Mouse (Mus musculus) megakaryocyte, adult 5-6 weeks (primary cell): ENCODE data around the gene Ints11. TPM values are rescaled to one million over a fixed set of nuclear protein-coding genes. Genes with fewer than 3 reads are reported as not detected.

Experiments used
- ATAC-seq: 2 replicates; pipeline ENCODE4 v1.8.0; 2016; ENCODE audit warnings: mild to moderate bottlenecking, inconsistent platforms; ENCODE audit not compliant: poor library complexity, severe bottlenecking
- total RNA-seq, 2 experiments: library from RNA; stranded (forward) in 1 of 2; stranded (reverse) in 1 of 2; fragments of 153-499, 151-499 nt in 1 of 2; fragments of 221-1000, 200-1000 nt in 1 of 2; gene quantifications; 2 replicates each; pipeline versions ENCODE4 v1.2.3 to v1.2.4; 2015 to 2017

Gene Ints11
- total RNA-seq, 2 experiments from 2014 or later: 23.0 to 35.0 TPM

DNA sequence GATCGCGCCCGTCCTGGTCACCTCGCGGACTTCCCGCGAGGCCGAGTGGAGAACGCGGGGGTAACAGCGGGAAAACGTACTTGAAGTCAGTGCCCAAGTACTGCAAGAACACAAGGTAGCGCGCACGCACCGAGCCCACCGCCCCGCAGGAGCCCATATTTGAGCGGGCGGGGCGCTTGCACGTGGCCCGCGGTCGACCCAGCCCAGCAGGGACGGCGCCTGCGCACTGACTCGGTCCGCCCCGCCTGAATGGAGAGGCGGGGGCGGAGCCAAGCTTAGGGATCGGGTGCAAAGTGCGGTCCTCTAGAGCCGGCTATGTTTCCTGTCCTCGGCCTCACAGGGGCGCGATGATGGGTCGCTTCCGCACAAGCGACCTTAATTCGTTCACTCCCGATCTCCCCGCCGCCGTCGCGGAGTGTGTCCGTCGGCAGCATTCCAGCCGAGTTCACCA, 22.2 kb downstream of the Ints11 start, which contains the start of the genes Pusl1 and Acap3:
Gene Pusl1 (minus strand): TSS at position 231 of the 451 bp plus-strand sequence.
Gene Acap3 (plus strand): TSS at position 272 of the 451 bp plus-strand sequence.
- ATAC-seq: peak; percentile 72

DNA sequence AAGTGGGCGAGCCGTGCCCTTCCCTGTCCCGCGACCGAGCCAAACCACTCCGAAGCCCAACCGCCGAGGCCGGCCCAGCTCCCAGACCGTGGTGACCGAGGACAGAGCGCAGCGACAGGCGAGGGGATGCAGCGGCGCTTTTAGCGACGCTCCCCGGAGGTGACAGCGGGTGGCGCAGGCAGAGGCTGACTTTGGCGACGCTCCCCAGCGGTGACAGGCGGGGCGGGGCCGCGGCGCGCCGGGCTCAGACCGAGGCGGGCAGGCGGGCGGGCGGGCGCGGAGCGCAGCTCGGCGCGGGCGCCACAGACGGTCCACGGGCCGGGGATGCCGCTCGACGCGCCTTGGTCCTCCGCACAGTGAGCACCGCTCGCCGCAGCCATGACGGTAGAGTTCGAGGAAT, 22.7 kb downstream of the Ints11 start:
- ATAC-seq: peak; percentile 68

DNA sequence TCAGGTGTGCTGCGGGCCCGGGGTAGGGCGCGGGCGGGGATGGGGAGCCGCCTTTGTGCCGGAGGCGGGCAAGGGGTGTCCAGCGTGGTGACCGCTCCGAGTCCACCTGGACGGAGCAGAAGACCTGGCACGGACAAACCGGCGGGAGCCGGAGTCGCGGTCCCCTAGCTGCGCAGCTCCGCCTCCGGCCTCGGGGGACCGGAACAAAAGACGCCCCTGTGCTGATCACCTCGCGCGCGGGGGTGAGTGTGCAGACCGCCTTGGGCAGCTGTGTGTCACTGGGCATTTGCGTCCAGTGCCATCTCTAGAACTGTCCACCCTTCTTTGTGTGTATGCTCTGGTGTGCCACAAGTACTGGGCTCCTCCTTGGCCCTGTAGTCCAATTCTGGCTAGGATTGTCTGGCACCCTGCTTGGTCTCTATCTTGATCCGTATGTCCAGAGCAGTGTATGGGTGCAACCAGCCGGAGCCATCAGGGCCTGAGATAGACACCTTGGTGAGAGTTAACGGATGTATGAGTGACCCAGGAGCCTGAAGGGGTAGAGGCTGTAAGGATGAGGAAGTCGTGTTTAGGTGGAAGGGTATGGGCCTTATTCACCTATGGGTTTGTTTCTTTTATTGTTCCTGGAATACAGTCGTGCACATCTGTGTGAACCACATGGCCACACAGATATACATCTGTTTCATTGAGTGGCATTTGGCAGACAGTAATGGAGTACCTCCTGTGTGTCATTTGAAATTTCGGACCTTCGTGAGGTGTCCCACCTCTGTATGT, 23.3 kb downstream of the Ints11 start:
- ATAC-seq: peak; percentile 8; the same call in 1 of the 2 replicates

DNA sequence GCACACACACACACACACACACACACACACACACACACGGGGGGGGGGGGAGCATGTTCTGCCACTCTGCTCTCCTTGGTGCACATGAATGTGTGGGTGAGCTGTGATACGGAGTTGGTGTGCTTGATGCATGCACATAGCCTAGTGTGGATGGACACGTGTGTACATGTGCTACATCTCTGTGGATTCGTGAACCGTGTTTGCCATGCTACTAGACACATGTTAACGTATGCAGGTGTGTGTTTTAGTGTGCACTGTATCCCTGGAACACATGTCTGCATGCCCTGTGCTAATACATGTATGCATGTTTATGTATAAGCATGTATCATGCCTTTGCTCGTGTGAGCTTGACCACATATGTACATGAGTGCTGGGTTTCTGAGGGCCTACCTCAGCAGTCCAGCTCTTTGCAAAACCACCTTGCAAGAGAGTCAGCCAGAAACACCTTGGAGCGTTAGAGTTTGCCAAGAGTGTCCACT, 23.9 kb downstream of the Ints11 start:
- ATAC-seq: no peak

DNA sequence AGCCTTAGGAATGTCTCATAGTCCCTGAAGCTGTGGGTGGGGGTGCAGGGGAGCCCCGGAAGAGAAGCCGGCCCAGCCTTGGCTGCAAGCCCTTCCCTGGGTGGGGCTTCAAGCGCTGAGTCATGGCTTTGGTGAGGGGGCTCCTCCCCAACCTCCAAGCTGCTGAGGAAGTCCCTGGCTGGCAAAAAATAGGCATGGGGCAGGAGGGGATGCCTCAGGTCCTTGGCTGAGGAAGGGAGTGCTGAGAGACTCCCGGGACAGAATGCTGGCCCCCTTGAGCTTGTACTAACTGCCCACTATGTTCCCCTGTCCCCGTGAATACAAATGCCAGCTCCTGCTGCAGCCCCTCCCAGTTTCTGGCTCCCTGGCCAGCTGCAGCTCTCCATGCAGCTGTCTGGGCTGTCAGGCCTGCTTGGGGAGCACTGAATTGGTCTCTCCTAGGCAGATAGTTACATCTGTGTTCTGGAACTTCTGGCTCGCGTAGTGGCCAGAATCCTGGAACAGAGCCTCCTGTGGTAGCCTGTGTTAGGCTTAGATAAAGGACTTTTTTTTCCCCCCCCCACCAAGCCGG, 25.1 kb downstream of the Ints11 start:
- peak; percentile 56 for ATAC-seq

DNA sequence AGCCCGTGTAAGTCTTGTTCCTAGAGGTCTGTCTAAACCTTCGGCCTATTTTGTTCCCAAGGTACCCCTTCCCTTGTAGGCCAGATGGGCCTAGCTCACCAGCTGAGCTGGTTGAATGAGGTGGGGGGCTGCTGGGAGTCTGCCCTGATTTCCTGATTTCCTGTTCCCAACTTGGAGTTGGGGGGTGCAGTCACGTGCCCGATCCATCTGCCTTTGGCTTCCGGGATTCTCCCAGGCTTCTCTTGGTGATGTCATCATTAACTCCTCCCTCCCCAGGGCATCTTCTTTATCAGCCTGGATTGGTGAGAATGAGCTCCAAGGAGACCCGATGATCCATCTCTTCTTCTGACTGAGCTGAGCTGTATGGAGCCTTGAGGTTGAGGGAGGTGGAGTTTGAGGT, 25.9 kb downstream of the Ints11 start:
- no peak for ATAC-seq

DNA sequence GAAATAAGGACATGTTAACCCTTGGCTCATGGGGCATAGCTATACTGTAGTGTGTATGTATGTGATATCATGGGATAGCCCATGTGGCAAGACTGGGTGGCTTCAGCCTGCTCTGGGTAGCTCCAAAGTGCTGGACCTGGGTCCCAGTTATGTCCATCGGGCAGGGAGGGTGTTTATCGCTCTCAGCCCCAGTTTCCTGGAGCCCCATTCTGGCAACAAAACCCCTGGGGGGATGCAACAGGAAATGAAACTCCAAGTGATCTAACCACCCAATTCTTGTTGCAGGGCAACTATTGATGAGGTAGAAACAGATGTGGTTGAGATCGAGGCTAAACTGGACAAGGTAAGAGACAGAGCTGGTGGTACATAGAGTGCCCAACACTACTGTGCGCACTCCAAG, 26.5 kb downstream of the Ints11 start:
- ATAC-seq: no peak

DNA sequence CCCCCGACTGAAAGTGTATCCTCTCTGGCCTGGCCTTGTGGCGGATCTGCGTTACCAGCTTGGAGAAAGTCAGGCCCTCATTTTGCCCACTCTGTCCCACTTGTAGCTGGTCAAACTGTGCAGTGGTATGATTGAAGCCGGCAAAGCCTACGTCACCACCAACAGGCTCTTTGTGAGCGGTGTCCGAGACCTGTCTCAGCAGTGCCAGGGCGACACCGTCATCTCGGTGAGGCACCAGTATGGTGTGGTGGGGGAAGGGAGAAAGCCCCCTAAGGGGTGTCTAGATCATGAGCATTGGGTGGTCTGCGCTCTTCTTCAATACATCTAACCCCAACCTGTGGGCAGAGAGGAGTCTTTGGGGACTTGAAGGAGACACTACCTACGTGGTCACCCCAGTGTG, 27.1 kb downstream of the Ints11 start:
- ATAC-seq: no peak

DNA sequence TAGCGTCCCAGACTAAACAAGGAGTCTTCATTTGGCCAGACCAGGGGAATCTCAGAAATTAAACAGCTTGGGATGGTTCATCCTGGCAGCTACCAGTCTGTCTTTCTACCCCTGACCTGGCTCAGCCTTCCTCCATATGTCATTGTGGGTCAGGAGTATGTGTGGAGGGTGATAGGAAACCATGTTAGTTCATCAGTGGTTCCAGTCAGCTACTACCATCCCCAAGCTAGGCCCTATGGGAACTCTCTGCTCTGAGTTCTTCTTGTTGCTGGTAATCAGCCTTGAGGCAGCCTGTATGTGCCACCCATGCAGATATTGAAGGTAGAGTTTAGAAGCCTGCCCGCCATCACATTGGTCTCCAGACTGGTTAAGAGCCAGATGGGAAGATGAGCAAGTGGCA, 29.0 kb downstream of the Ints11 start:
- ATAC-seq: no peak

DNA sequence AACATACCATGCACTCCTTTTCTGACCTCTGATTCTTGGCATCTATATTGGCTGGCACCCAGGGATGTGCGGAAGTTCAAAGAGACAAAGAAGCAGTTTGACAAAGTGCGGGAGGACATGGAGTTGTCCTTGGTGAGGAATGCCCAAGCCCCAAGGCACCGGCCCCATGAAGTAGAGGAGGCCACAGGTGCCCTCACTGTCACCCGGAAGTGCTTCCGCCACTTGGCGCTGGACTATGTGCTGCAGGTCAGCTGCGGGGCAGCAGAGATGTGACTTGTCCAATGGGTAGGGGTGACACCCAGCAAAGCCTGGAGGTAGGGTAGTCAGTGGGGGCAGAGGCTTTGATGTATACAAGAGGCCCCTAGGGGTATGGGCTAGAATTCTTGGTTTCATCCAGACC, 30.0 kb downstream of the Ints11 start:
- ATAC-seq: no peak

DNA sequence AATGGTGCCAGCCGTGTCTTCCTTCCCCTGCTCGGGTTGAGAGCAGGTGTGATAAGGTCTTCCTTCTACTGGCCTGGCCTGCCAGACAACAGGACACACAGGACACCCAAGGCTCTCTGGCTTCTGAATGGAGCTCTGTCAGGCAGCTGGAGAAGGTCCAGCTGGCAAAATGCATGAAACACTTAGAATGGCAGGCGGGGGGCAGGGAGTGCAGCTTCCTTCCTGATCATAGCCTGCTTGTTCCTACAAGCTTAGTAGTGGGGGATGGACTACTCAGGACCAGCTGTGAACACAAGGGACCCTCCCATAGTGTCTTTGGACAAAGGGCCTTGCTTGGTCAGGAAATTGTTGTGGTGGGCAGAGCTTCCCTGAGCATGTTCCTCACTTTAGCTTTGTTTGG, 31.9 kb downstream of the Ints11 start:
- no peak for ATAC-seq

DNA sequence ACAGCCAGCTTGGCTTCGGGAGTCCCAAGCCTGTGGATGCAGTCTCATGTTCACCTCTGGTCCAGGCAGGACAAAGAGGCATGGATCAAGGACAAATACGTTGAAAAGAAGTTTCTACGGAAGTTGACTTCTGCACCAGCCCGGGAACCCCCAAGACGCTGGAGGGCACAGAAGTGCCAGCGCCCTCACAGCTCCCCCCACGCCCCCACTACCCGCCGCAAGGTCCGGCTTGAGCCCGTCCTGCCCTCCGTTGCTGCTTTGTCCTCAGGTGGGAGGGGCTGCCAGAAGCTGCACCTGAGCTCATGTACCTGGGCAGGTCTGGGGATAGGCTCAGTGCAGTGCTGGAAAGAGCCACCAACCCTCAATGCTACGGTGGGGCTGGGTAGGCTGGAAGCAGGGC, 33.9 kb downstream of the Ints11 start:
- ATAC-seq: no peak

DNA sequence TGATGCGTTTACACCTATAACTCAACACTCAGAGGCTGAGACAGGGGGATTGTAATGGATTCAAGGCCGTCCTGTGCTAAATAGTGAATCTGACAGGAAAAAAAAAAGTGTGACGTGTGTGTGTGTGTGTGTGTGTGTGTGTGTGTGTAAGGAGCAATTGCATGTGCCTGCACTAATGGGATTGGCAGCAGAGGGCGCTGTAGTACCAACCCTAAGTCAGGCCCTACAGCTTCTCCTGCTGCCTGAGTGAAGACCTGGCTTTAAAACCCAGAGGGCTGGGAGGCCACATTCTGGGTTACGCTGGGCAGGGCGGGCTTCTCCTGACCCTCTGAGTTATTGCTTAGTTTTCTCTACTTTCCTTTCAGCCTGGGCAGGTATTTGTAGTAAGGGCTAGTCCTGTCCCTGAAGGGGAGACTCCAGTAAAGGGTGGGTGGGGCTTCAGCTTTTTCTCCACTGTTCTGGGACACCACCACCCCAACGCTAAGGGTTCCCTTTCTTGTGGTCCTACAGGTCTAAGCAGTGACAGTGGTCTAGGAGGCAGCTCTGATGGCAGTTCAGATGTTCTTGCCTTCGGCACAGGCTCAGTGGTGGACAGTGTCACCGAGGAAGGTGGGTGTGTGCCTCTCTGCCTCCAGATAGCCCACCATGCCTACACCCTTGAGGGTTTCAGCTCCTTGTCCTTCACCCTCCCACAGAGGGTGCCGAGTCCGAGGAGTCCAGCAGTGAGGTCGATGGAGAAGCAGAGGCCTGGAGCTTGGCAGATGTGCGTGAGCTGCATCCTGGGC, 35.2 kb downstream of the Ints11 start:
- no peak for ATAC-seq

DNA sequence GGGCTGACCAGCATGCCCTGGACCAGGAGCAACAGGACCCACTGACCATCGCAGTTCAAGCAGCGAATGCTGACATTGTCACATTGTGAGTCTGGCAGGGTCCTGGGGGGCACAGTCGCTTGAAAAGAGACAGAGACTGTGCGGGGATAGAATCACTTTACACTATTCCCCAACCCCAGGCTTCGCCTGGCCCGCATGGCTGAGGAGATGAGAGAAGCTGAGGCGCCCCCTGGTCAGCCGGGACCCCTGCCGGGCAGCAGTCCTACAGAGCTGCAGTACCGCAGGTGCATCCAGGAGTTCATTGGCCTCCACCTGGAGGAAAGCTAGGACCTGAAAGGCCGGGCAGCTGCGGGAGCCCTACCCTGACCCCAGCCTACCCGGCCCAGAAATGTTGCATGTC, 36.3 kb downstream of the Ints11 start:
- ATAC-seq: no peak

DNA sequence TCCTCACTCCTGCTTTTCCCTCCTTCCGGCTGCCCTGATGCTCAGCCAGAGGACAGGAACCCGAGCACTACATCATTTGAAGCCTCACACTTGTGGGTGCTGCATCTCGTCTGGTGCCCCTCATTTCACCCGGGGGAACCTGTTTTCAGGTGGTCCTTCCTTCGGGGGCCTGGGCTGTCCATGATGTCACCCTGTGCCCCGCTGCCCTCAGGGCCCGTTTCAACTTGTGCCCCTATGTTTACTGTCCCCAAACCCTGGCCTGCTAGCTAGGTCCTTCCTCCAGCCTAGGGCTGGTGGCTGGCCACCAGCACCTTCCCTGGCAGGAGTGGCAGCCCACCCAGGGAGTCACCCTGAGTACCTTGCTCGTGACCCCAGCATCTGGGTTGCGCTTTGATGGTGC, 36.8 kb downstream of the Ints11 start:
- ATAC-seq: no peak

DNA sequence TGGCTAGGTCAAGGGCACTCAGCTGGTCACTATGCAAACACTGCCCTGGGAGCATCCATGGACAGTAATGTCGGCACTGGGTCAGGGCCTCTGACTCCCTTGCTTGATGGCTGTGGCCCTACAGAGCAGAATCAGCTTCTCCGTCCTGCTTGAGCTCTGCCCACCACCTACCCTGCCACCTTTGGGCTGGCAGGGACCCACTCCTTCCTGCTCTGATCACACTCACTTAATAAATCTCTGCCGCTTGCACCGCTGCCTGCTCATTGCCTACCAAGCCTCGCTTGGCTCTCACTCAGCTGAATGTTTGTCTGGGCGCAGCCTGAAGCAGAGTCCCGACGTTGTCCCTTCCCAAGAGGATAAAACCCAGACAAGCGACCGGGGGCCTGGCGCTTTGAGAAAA, 37.7 kb downstream of the Ints11 start:
- no peak for ATAC-seq

DNA sequence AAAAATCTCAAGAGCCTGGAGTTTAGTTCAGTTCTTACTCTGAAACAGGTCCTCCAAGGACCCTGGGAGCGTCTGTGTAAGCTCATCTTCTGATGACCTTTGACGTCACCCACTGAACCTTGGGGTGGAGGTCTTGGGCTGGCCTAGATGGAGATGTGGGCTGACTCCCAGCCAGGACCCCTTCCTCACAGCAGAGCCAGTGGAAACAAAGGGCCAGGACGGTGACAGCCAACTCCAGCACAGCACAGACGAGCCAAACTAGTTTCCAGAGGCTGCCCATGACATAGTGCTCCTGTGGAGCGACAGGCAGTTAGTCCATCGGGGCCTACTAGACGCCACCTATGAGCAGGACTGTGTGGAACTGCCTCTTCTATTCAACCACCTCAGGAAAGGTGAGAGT, 38.9 kb downstream of the Ints11 start:
- no peak for ATAC-seq

DNA sequence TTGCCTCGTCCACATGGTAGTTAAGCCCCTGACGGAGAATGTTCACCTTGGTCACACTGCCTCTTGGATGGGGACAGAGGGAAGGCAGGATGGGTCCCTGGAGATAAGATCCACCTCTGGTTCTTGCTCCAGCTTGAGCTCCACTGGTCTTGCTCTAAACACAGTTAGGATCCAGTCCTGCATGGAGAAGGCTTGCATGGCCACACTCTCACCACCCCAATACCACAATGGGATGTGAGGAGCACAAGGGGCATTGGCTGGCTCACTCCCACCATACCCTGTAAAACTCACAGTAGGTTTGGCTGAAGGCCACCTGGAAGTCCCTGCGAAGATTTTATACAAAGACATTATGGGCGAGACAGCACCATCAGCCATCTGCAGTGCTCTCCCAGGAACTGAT, 39.4 kb downstream of the Ints11 start:
- ATAC-seq: no peak

DNA sequence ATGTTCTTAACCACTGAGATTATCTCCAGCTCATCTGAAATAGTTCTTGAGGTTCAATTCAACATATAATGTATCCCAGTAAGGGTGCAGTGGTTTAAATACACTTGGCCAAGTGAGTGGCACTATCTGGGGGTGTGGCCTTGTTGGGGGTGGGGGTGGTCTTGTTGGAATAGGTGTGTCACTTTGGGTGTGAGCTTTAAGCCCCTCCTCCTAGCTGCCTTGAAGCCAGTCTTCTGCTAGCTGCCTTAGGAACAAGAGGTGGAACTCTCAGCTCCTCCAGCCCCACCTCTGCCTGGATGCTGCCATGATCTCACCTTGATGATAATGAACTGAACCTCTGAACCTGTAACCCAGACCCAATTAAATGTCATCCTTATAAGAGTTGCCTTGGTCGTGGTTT, 62.7 kb downstream of the Ints11 start:
- no peak for ATAC-seq
